Mouse (Mus musculus) layer of hippocampus, postnatal 36 days (tissue): ENCODE results near the gene Pprc1. TPM values are rescaled to one million over a fixed set of nuclear protein-coding genes. Genes with fewer than 3 reads are reported as not detected.
A peak's percentile ranks its signal among the peaks of the same experiment; 100 is the strongest.

Experiments
- DNase-seq, 2 experiments: peaks; one replicate each; pipeline ENCODE4 v3.0.0; 2022
- total RNA-seq, 2 experiments: library from RNA; stranded (reverse); gene quantifications; 2 replicates each; pipeline ENCODE4 v1.2.3; 2021

Gene Pprc1
- total RNA-seq, 2 experiments from 2014 or later = 29.7 to 30.9 TPM

DNA sequence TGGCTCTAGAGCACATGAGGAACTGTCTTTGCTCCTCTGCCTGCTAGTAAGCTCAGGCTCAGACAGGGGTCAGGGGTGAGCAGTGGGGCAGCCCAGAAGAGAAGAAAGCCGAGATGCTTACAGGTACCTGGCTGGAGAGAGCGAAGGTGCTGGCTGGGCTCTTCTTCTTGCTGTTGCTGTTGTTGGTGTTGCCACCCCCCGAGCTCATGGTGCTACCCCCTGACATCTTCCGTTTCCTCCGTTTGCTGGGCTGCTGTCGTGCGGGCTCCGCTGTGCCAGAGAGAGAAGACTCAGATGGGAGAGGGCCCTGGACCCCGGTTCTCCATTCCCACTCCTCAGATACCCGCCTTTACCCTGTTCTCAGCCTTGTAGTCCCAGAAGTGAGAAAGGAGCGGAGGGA lies 10.8 kb upstream of the Pprc1 start:
- no peak for DNase-seq

DNA sequence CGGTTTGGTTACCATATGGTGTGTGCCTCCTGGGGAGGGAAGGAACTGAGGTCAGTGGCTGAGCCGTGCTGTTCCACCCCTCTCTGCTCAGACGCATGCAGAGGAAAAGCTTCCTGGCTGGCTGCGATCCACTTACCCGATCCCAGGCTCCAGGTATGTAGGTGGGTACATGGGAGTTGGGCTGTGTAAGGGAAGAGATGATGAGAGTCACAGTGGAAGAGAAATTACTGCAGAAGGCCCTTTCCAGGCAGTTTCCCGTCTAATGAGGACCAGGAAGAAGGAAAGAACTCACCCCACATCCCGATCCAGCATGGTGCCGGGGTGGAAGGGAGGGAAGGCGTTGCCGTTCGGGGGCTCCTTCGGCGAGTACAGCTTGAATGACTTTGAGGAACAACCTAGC lies 8.7 kb upstream of the Pprc1 start:
- DNase-seq = no peak

DNA sequence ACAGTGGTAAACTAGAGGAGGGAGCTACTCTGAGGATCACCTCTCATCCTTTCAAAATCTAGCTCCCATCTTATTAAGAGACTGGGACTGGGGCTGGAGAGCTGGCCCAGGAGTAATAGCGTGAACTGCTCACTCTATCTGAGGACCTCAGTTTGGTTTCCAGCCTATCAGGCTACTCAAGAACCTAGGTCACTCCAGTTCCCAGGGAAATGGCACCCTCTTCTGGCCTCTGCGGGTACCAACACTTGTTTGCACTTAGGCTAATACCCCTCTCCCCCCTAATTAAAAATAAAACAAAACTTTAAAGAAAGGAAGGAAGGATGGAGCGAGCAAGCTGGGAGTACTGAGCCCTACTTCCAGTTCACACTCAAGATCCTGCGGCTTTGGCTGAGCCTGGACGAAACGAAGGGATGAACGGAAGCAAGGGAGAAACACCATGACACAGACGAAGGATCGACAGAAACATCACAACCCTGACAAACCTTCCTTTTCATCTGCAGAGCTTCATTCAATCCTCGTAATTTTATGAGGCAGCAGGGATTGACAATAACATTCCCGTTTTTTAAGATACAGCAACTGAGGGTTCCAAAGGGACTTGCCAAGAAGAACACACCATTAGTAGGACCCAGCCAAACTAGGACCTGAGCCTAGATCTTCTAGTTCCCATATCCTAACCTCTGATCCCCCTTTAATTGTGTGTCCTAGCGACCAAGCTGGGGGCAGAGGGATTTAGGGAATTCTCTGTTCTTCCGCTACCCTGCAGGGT lies 8.0 kb upstream of the Pprc1 start:
- no peak for DNase-seq

DNA sequence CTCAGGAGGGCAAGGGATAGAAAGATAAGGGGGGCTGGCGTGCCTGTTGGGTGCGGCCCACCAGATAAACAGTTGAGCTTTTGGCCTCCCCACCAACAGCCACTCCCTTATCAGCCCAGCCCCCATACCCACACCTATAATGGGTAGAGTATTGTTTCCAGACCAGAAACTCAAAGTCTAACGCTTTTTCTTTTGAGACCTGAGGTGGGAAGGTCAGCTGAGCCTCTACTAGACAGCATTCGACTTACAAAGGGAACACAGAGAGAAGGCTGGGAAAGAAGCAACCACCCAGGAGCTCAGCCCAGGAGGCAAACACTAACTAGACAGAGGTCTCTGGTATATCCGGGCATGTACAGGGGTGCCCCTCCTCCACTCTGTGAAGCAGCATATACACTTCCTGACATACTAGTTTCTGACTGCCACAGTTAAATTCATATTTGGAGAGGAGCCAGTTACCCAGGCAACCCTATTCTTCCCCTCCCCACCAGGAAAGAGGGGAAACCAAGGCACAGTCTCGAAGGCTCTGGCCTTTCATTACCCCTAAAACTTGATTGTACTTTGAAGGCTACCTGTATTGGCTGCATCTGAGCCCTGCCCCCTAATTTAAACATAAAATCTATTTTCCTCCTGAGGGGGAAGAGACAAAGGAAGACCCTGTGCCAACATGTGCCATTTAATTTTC lies 7.3 kb upstream of the Pprc1 start:
- no peak for DNase-seq

DNA sequence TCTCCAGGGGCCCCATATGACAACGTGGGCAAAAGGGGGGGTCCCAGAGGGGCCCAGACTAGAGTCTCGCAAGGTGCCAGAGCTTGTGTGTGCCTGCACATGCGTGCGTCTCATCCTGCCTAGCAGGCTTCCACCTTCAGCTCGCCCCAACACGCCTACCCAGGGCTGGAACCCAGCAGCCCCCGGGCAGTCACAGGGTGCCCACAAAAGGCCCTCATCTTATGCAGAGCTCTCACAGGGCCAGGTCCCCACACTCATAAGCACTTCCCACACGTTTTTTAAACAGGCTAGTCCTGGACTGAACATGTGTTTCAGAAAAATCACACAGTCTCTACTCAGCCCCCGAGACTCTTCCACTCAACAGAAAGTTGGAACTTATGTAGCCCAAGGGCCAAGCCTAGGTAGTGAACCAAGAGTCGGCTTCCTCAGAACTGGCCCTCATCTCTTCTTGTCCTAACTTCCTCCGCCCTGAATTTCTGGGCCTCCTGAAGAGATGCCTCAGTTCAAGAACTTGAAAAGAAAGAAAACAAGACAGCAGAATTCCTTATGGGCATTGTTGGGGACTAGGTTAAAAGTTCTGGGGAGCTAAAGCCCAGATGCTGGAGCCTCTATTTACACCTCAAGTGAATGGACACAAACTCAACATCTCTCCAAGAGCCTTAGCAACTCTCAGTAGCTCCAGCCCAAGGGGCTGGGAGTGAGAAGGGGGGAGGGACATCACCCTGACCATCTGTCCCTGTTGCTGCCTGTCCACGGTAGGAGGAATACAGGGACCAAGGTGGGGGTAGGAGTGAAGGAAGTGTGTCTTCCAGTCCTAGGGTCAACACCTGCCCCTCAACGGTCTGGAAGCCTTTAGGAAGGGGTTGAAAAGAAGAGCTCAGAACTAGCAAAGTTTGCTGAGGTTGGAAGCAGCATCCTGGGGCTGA lies 6.5 kb upstream of the Pprc1 start:
- no peak for DNase-seq

DNA sequence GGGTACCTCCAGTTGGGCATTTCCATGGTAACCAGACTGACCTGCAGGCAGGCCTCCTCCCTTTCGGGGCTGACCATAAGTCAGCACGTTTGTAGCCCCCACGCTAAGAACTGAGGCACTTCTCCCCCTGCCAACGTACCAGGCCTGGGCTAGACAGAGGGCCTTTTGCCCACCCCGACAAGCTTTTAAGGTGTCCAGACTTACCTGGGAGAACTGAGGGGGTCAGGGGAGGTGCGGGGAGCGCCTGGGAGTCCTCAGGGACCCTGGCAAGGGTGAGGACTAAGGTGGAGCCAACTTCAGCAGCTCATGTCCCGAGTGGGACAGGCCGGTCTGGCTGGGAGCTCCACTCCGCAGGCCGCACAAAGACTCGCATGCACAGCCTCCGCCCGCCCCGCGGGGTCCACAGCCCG lies 5.8 kb upstream of the Pprc1 start:
- no peak for DNase-seq

DNA sequence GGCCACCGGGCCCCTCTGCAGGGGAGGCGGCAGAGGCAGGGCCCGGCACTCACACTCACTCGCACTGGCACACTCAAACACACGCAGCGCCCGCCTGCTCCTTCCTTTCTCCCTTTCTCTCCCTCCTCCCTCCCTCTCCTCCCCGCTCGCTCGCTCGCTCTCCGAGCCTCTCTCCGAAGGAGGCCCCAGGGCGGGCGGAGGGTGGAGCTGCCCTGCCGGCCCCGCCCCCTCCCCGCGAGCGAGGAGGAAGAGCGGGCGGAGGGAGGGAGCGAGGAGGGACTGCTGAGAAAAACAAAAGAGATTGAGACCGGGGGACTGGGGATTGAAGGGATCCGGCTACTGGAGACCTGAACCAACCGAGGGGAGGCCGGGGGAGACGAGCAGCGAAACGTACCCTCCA lies 5.2 kb upstream of the Pprc1 start:
- DNase-seq = peak; percentile 82 to 87

DNA sequence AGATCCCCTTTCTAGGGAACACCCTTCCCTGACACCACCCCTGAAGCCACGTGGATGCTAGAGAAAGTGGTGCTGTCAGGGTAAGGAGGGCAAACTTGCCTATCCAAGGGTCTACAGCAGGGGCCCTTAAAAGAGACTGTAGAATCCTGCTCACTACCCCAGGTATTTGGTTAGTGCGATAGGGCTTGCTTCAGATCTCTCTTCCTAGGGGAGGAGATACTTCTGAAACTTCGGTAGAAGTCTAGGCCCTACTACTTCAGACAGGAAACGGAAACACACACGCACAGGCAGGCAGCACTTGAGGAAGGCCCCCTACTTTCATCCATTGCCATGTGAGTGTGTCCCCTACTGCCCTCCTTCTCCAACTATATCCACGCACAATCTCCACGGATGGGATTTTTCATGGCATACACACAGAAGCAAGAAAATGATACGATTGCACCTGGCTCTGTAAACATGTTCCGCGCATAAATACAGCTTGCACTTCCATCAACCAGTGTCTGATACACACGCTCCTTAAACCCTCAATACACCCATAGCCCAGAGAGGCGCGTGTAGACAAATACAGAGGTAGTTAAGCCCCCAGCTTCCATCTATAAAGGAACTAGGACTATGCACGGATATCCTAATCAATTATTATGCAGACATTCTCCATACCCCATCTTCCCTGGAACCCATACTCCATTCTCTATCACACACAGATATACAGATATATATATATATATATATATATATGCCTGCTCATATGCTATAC lies 4.4 kb upstream of the Pprc1 start:
- no peak for DNase-seq

DNA sequence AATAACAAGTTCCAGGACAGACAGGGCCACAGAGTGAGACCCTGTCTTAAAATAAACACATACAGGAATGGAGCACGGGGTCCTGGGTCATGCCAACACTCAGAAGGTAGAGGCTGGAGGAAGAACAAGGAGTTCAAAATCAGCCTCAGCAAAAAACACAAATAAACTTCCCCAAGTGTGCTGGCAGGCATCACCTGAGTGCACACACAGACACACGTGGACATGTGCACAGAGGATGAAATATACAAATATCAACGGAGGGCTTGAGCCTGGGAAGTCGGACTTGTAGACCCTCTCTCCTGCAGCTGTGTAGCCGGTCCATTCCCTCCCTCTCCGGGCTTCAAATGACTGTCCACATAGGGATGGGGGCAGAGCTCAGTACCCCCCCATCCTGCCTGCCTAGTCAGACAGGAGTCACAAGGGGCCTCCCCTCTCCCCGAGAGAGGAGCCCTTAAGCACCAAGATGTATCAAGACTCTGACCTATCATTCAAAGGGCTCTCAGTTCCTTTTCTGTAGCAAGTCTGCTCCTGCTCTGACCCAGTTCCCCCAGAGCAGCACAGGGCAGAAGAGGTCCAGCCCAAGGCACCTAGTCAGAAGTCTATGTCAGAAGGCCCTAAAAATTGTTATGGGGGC lies 3.3 kb upstream of the Pprc1 start:
- DNase-seq = no peak

DNA sequence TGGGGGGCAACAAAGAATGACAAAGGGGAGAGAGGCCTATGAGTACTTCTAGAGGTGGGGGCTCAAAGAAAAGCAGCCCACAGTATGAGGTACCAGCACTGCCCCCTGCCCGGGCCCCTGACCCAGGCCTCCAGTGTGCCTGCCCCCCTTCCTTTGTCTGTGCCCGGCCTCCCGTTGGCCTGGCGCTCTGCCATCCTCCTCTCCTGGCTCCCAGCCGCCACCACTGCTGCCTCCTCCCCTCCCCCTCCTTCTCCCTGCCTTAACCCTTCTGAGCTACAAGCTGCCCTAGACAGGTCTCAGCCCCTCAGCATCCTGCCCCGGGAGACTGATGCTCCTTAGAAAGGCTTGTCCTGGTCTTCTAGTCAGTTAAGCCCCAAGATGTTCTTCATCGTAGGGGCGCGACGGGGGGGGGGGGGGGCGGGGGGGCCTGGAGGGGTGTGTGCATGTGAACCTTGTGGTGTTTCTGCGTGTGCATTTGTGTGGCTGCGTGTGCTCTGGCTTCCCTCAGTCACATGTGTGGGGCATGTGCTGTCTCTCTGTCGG lies 2.7 kb upstream of the Pprc1 start:
- peak; percentile 72 to 78 for DNase-seq

DNA sequence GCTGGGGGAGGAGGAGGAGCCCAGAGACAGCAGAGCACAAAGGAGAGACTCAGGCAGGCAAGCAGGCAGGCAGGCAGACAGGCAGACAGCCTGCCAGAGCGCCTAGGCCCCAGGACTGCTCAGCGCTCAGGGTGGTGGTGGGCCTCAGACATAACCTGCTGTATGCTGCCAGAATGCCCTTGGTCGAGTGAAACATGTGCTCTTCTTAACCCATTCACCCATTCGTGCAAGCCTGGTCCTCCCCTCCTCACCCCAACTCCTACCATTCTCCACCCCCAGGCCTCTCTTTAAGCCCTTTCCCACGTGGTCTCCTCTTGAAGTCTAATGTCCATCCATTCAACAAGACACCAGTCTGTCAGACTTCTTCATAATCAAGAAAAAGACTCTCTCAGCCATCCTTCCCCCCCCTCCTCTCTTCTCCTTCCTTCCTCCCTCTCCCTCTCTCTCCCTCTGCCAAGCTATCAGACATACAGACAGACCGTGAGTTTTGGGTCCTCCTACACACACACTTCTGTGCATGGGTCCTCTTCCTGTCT lies 2.1 kb upstream of the Pprc1 start:
- DNase-seq = peak; percentile 62 to 63

DNA sequence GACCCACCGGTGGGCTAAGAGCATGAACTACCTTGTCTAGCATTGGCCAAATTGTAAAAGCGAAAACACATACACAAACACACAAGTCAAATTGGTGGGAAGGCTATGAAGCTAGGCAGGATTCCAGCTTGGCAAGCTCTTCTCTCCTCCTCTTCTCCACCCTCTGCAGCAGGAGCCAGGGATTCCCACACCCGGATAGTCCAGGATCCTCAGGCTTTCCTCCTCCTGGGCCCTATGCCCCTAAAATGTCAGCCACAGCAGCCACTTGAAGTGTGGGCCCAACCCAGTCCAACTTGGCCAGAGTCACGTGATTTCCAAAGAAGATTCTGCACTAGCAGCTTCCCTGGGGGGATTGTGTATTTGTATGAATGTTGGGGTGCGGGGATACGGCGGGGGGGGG lies 1.3 kb upstream of the Pprc1 start:
- no peak for DNase-seq

DNA sequence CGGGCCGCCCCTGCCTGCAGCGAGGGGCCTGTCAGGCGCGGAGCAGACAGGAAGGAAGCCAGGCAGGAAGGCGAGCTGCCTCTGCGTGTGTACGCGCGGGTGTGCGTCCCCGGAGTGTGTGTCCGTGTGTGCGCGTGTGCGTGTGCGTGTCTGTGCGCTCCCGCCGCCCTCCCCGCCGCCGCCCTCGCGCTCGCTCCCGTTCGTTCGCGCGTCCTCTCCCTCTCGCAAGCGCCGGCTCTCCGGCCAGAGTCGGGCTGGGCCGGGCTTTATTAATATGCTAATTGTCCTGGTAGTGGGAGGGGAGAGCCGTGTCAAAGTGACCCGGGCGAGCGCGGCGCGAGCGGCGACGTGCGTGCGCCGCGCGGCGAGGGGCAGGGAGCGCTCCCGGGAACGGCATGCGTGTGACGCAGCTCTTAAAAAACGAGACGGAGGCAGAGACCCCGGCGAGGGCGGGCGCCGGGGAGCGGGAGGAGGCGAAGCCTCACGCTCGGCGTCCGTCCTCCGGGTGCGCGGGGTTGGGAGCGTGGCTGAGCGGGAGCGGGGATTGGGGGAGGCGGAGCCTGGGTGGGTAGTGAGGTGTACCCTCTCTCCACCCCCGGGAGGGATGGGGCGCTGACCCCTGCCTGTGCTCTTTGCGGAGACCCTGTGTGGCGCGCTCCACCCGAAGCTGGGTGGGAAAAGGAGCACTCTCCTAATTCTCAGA lies 458 bp downstream of the Pprc1 start, which contains the start of gene Ldb1:
Gene Ldb1 (minus strand): TSS at position 222 of the 703 bp plus-strand sequence.
- peak; percentile 85 to 87 for DNase-seq

DNA sequence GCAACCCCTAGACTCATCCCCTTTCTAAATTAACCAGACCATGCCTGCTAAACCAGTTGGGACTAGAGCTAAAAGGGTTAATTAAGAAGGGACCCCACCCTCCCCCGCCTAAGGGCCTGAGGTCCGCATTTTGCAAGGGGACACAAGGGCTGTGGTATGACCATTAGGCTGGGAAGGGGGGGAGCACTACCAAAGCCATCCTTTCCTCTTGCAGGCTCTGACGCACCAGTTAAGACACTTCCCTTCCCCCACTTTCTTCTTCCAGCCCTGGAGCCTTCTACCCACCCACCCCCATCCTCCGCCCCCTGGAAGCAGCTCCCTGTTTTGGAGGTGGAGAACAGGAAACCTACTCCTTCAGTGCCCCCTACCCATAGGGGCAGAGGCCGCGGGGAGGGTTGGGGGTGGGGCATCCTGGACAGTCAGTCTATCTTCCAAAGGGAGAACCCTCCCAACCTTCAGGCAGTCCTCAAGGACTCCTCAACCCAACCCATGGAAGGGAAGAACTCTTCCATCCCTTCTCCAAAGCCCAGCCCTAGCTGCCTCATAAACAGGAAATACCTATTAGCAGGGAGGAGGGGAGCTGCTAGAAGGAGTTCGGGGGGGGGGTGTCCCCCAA lies 1.1 kb downstream of the Pprc1 start:
- DNase-seq = no peak

DNA sequence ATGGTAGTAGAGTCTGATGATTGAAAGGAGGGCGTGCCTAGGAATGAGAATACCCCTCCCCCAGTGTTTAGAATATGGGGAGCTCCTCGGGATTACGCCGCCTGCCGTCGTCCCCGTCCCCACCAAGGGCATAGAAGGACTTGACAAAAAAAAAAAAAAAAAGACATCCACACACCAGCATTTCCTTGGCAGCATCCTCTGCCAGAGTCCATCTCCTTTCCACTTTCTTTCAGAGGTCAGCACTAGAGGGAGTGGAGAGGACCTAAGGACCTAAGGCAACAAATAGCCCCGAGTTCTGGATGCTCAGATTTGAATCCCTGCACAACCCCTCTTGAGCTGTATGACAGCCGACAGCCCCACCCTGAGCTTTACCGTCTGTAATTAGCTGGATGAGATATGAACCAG lies 1.9 kb downstream of the Pprc1 start:
- DNase-seq = no peak

DNA sequence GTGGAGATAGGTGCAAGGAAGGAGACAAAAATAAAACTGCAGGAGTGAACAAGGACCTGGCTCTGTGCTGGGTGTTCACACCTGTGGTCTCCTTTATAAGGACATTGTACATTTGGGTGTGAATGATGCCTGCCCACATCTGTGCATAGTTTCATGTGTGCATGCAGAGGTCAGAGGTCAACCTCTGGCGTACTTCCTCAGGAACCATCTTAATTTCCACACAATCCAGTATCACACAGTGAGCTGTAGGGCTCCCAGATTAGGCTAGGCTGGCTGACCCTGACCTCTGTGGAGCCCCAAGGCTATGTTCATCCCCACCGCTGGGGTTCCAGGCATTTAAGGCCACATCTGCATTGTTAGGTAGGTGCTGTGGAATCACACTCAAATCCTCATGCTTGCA lies 2.7 kb downstream of the Pprc1 start:
- no peak for DNase-seq

DNA sequence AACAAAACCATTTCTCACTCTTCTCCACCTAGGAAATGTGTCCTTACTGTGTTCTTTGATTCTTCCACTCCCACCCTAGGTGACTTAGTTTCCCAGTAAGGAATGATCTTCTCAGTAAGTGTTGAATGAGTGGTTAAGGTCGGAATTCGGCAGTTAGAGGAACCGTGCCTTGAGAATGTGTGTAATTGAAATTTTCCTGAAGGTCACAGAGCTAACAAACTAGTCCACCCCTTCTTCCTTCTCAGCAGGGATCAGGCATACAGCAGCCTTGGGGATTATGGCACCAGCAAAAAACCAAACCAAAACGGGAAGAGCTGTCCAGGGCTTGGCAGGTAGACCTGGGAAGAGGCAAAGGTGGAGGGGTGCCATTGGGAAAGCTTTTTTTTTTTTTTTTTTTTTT lies 4.4 kb downstream of the Pprc1 start:
- no peak for DNase-seq

DNA sequence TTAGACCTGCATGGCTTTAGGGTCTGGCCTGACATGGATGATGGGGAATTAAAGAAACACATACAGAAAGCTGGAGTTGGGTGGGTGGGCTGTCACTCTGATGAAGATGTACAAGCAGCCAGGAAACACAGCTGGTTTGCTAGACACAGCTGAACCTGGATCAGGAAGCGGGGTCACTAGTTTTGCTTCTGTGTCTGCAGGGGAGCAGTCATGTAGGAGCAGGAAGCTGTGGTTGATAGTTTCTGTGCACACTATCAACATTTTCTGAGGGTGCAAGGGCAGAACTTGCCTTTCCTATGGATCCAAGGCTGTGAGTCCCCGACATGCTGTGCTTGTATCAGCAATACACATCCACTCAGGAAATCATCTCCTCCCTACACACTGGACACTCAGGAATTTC lies 5.8 kb downstream of the Pprc1 start:
- DNase-seq = no peak

DNA sequence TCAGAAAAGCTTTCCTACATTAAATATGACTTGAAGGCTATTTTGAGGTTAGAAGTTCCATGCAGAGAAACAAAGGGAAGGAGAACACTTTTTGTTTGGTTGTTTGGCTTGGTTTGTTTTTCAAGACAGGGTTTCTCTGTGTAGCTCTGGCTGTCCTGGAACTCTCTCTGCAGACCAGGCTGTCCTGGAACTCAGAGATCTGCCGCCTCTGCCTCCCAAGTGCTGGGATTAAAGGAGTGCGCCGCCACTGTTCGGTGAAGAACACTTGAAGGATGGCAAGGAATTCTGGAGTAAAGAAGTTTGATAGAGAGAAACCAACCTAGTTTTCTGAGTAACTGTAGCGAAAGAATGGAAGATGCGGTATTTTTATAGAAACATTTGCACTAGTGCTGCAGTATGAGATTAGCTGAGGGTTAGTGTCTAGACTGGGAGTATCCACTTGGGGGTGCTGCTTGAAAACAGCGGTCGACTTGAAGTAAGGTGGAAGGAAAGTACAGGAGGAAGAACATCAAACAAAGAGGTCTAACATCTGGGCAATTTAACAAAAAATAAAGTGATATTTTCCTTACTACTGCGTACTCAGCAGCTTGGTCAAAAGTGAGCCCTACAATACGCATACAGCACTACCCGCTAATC lies 11.2 kb downstream of the Pprc1 start:
- no peak for DNase-seq
